Mouse (Mus musculus) T-cell, adult 2 months (primary cell): ENCODE data around the gene Oaz1.
"Not testable (repeated sequence)": the region's sequence is repeated elsewhere in the genome, so short reads cannot be mapped to it uniquely, and the experiment has no call there.

ENCODE experiments used
- DNase-seq: peaks from one replicate; pipeline ENCODE4 v3.0.0; 2022; ENCODE audit warnings: low spot score

The Oaz1 gene

DNA sequence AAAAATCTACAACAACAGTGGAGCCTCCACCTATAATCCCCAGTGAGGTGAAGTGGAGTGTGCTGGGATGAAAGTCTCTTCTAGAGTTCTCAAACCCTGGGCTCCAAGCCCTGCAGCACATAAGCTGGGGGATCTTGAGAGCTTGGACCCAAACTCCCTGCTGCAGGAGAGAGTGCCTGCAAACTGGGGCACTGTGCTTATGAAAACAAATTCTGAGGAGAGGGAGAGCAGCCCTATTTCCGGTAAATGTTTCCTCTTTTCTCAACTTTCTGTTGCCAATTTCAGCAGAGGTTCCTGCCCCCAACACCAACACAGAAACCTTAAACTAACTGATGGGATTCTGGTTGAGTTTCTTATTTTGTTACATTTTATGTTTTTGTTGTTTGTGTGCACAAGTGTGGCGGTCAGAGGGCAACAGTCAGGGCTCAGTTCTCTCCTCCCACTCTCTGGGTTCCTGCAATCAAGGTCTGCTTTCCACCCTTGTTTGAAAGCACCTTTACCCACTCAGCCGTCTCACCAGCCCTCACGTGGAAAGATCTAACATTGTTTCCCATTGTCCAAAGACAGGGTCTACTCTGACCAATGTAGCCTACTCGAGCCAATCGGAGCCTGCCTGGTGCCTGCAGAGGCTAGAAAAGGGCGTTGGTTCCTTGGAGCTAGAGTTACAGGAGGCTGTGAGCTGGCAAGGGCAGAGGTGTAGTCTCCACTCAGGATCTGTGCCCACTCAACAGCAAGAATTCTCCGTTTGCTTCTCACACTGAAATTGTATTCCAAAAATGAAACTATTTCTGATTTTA is 2.4 kb upstream of the Oaz1 start:
- no peak for DNase-seq

DNA sequence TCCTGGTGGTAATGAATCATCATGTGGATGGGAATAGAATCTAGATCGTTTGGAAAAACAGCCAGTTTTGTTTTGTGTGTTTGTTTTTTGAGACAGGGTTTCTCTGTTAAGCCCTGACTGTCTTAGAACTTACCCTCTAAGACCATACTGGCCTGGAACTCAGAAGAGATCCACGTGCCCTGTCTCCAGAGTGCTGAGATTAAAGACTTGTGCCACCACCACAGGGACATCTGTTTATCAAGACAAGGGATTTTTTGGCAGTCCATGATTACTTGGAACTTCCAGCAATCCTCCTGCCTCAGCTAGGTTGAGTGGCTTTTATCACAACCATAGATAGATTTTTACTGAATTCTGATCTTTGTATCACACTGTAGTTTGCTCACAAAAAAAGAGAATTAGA is 1.6 kb upstream of the Oaz1 start:
- DNase-seq = no peak

DNA sequence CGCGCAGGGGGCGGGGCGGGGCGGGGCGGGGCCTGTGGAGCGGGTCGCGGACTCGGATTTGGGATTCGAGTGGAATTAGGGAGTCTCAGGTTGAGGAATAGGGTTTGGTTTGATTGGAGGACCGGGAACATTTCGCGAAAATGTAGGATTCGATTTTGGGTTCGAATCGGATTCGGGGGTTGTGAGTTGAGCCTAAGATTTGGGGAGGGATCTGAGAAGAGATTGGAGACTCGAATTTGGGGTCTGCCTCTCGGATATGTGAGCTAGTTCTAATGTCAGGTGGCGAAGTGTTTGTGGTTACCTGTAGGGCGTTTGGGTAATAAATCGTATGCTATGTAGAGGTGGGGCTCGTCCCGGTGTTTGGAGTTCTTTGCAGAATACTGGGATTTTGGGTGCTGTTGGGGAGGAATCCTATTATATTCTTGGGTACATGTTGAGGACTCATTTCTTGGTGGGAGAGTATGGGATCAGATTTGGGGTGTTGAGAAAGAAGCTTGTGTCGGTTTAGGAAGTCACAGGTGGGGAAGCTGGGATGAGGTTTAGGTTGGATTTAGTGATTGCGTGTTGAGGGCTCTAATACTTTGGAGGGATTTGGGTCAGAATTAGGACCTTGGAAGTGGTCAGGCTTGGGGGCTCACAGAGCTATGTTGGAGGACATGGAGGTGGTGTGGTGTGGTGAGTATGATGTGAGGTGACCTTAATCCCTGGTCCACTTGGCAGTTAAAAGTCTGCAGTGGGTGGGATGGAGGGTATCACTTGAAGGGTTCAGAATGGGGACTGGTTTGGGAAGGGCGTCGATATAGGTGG is 810 bp downstream of the Oaz1 start:
- no peak for DNase-seq

DNA sequence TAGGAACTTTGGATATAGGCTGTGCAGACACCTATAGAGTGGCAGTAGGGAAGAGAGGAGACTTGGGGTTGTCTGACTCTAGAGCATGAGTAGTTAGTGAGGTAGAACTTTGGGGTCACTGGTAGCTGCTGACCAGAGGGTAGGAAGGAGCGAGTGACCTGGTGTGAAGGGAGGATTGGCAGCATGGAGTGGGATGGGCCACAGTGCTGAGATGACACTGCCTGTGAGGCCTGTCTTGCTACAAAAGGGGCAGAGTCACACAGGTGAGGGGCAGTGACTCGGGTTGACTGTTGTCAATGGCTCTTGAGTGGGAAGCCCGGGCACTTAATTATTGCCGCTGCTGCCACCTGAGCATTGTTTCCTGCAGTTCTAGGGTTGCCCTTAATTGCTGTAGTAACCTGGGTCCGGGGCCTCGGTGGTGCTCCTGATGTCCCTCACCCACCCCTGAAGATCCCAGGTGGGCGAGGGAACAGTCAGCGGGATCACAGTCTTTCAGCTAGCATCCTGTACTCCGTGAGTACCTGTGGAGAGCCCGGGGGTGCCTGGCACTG is 1.5 kb downstream of the Oaz1 start:
- DNase-seq = no peak

DNA sequence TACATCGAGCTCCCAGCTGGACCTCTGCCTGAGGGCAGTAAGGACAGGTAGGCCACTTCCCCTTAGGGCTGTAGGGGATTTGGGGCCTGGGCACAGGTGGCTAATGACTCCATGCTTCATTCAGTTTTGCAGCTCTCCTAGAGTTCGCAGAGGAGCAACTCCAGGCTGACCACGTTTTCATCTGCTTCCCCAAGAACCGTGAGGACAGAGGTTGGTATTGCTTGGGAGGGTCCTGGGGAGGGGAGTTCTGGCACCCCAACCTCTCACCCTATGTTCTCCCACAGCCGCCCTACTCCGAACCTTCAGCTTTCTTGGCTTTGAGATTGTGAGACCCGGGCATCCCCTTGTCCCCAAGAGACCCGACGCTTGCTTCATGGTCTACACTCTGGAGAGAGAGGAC is 2.1 kb downstream of the Oaz1 start:
- DNase-seq = not testable (repeated sequence)

DNA sequence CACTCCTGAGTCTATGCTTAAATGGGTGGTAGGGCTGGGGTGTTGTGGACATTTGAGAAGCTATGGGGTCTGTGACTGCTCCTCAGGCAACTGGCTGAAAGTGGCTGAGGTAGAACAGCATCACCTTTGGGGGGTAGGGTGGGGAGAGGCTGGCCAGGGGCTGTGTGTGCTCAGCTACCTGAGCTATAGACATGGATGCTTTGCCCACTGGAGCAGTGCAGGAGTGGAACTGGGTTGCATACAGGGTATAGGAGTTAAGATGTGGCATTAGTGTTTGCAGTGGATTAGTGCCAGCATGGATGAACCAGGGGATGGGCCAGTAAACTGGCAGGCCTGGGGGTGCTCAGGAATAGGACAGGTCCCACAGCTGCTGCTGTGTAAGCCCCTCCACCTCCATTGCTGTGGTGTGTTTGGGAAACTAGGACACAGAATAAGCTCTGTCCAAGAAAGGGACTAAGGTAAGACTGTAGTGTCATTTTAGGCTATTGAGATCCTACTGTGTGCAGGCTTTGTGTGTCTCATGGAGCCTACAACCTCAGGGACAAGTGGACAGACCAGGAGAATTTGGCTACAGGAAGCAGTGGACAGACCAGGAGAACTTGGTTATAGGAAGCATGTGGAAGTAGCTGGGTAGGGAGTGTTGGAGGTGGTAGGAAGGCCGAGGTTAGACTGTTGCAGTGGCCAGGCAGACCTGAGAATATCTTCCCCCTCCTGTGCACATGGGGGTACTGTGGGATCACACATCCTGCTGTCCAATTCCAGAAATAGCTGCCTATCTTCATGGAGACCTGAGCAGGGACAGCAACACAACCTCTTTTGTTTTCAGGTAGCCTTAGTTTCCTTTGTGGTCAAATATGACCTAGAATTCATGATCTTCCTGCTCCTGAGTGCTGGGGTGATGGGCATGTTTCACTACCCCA is 3.2 kb downstream of the Oaz1 start:
- DNase-seq = no peak

DNA sequence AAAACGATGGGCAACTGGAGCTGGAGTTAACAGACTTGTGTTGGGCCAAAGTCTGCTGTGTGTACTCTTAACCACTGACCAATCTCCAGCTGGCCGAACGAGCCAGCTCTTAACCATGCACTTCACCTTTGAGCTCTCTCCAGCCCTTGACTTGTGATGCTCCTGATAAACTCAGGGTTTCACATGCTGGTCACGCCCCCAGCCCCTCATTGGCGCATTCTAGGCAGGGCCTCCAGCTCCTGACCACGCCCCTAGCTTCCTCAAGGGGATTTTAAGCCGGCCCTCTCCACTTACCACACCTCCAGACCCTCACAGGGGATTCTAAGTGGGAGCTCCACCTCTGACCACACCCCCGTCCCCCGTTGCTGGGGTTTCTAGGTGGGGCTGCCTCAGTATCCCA is 4.7 kb downstream of the Oaz1 start:
- no peak for DNase-seq

DNA sequence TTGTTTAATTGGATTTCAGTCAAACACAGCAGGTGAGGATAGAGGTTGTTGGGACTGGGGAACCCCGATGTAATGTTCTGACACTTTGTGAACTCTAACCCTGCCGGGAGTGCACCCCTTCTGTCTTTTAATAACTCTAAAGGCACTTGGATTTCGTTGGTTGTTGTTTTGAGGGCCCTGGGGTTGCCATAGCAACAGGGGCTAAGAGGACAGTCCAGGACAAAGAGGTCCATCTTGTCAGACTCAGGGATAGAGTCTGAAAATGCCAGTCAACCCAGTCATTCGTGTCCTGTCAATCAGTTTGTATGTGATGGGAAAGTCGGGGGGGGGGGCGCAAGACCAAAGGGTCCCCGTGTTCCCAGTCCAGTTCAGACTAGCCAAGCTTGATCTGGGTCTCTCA is 6.4 kb downstream of the Oaz1 start:
- no peak for DNase-seq

DNA sequence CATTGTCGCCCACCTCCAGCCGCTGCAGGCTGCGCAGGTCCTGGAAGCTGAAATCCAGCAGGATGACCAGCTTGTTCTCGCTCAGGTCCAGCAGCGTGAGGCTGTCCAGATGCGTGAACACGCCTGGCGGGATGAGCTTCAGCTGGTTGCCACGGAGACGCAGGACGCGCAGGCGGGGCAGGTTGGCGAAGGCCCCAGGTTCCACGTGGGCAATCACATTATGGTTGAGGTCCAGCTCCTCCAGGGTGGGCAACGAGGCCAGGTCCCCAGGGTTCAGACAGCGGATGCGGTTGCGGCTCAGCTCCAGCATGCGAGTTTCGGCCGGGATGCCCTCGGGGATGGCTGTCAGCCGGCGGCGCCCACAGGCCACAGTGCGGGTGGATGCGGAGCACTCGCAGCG is 9.2 kb downstream of the Oaz1 start:
- DNase-seq = no peak

DNA sequence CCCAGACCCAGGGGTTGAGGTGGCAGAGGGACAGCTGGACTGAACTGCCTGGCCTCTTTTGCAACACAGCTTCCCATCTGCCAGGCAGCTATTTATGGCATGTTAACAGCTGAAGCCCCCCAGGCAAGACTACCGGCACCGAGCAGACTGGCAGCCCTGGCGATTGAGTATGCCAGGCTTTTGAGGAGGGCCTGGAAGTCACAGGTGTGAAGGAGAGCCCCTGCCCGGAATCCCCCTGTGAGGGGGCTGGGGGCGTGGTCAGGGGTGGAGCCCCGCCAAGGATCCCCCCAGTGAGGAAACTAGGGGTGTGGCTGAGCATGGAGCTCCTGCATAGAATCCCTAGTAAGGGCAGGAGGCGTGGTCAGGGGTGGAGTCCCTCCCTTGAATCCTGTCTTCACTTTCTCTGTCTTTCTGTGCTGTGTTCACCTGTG is 10.5 kb downstream of the Oaz1 start:
- DNase-seq = no peak

DNA sequence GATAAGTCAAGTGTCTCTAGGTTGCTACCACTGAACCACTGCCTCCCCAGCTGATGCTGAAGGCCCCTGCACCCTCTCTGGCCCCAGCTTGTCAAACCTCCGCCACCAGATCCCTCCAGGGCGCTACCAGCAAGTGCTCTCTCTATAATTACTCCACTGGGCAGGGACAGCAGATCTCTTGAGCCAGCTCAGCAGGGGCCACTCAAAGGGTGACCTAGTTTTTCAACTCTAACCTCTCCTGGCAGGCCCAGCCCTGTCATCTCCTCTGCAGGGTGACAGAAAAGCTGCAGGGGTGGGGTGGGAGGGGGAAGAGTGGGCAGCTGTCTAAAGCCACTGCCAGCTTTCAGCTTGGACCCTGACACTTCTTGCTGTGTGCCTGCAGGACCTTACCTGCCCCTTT is 11.4 kb downstream of the Oaz1 start:
- DNase-seq = no peak

DNA sequence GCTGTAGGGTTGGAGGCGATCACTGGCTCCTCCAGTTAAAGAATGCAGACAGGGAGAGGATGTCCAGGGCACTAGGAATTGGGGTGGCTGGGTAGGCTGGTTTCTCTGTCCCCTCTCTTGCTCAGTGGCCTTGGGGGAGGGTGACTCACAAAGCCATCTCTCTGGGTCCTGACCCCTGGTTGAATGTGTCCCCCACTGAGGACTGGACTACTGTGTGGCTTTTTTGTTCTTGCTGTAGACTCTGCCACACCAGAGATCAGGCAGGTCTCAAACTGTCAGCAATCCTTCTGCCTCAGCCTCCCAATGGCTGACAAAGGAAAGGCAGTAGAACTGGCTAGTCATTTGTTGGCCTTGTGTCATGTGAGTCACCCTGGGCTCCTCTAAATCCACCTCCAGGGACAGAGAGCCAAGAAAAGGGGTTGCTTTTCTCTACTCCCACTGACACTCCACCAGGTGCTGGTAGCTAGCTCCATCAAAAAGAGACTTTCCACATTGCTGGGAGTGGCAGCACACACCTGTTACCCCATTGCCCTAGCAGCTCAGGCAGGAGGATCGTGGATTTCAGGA is 12.0 kb downstream of the Oaz1 start:
- DNase-seq = no peak

DNA sequence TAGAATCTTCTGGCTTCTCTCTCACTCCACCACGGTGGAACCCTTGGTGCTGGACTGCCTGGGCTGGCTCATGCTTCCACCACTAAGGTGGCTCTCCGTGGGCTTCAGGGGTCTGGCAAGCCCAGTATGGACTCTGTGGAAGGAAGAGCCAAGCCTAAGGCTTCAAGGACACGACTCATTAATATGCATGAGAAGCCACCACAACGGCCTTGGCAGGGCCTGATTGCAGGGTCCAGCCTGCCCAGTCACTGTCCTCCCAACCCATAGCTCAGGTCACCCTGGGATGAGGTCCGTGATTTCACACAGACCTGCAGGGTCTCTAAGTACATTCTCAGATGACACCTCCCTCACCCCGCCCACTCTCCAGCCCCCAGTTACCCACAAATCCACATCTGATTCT is 13.4 kb downstream of the Oaz1 start:
- no peak for DNase-seq

DNA sequence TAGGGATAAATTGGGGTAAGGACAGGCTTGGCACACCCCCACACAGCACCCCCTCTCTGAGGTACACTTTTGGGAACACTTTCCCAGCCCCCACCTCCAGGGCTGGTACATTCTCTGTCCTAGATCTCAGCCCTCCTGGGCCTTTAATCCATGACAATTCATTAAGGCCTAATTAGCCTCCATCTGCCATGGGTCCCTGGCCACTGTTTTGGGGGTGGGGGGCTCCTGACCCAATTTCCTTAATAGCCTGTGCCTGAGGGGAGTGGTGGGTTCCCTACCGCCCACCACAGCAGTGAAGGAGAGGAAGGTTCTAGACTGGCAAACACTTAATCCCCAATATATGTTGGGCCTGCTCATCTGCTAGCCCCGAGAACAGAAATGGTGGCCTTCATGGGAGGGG is 15.2 kb downstream of the Oaz1 start:
- DNase-seq = no peak

DNA sequence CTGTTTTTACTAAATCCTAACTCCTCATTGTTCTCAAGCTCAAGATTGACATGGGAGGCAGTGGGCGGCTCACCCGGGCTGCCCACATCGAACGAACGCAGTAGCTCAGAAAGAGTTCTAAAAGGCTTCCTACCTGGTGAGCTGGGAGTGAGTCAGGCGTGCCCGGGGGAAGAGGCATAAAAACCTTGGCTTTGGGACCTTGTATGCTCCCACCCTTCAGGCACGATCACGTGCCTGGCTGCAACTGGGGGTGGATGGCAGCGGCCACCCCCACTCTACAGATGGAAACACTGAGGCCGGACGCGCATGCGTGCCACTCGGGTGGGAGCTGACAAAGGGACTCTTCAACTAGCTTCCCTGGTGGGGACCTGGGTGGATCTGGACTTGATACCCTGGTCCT is 15.9 kb downstream of the Oaz1 start:
- DNase-seq = no peak

DNA sequence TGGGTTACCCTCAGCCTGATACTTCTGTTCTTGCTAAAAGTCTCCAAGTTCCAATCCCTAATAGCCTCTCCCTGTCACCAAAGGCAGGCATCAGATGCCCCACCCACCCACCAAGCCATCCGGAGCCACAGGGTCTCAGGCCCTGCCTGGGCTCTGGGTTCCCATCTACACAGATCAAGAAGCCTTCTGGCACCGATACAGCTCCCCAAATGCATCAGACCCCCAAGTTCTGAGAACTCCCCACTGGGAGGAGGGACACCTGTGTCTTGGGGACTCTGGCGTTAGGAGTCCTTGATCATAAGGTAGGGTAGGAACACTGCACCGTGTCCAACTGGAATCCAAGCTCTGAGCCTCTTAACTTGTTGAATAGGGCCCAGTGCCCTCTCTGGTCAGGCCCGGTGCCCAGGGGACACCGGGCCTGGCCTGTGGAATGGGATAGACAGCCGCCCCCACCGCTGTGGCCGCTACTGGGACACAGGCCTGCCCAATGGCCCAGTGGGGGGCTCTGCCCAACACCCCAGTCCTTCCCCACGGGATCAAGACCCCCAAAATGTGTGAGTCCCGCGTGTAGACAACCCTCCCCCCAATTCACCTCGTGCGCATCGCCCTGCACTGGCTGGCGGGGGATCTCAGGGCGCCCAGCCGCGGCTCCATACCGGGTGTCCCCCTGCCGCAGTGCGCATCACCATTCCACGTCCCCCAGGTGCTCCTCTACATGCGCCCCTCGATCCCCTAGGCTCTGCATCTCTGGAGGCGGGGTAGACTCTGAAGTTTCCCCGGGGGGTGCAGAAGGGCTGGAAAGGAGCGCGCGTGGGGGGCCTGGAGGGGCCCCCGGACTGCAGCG is 16.9 kb downstream of the Oaz1 start:
- no peak for DNase-seq

DNA sequence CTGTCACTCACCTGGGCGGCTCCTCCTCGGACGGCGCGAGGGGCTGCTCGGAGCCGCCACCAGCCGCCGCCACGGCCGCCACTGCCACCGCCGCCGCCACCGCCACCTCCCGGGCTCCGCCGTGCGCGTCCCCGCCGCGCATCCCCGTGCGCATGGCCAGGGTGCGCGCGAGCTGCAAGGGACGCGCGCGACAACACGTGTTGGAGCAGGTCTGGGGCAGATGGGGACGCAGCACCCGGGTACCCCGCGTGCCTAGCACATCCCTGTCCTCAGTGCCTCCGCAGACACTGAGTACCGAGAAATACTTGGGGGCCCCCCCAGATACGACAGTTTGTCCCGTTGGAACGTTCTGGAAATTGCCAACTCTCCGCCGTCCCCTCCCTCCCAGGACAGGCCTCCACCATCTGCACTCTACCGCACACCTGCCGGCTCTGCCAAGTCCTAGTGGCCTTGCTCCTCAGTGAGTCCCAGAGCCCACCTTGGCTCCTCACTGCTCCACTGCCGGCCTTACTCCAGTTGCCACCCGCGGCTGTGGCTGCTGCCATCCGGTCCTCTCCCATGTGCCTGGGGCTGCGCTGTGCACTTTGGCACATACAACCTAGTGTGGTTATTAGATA is 17.6 kb downstream of the Oaz1 start, which contains the start of gene Lingo3:
Gene Lingo3, minus strand, starts transcription at position 109 of the 617 bp plus-strand sequence.
- no peak for DNase-seq

DNA sequence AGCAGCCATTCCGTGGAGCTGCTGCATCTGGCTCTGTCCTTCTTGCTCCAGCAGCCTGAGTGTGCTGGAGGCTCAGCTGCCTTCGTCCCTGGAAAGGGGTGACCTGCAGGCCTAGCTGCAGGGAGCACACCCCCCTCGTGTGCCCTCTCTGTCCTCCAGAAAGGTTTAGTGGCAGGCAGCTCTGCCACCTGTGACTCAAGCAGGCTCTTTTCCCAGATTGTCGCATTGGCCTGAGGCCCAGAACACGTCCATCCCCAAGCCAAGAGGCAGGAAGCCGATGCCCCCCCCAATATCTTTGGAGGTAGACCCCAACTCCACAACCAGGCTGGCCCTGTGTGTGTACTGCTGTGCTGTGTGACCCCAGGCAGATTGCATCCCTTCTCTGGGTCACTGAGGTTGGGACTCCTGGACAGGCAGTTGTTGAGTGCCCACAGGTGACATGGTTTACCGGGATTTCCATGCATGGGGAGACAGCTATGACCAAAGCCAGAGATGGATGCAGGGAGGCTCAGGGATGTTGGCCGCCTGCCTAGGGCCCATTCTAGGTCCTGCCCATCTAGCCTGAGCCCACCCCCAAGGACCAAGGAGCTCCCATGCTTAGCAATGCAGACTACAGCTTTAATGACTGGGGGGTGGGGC is 18.7 kb downstream of the Oaz1 start:
- no peak for DNase-seq

DNA sequence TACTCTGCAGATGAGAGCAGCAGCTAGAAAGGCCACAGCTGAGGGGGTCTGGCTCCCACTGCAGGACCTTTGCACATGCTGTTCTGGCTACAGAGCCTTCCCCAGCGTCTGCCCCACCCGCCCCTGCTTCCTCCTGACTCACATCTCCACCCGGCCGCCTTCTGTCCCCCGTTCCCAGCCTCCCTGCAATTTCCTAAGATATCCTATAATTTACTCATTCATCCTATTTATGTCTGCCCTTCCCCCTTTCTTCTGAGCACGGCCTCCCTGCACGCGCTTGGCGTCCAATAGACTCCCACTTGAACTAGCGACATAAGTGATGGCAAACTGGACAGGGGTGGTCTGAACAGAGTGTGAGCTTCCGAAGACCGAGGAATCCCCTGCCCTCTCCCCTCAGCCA is 19.3 kb downstream of the Oaz1 start:
- DNase-seq = no peak

DNA sequence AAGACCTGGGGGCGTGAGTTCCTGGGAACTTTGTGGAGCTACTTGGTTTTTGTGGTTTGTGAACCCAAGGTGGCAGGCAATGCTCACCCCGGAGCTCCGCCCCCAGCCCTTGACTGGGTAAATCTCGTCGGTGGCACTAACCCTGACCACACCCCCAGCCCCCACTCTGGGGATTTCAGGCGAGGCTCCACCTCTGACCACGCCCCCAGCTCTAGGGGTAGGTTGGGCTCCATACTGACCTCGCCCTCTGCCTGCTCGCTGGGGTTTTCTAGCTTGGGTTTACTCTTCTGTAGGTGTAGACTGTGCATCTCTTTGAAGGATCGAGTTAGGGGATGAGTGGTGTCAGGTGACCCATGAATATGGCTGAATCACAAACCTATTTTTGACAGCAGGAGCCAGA is 22.1 kb downstream of the Oaz1 start:
- peak; percentile 73 for DNase-seq
